Mouse (Mus musculus): ENCODE data around the gene Mybphl. TPM values are rescaled to one million over a fixed set of nuclear protein-coding genes. Genes with fewer than 3 reads are reported as not detected.

The Mybphl gene
- polyA plus RNA-seq, 1 experiment from 2014 or later = not detected

- H3K4me2 ChIP-seq (replicated peaks; ENCODE audit: low read depth, low read length) = peak within 1 kb of the TSS; percentile 96
- H3K4me1 ChIP-seq (ENCODE audit: insufficient read depth, low read length) = peaks cover 32% of the 10 kb centered on the region
- peaks cover 23% of the 10 kb centered on the region for H3K36me3 ChIP-seq (ENCODE audit: insufficient read depth, low read length)
- peaks cover 7% of the 10 kb centered on the region for H3K27me3 ChIP-seq (ENCODE audit: insufficient read depth, low read length)
- ATAC-seq (ENCODE audit: low FRiP score, low TSS enrichment) = no peak
- peak within 1 kb of the TSS; percentile 80 for H3K4me3 ChIP-seq (ENCODE audit: low read length)
- peaks cover 24% of the 10 kb centered on the region for H3K9me3 ChIP-seq (ENCODE audit: low read length)
- H3K27ac ChIP-seq (ENCODE audit: low read length) = peak within 1 kb of the TSS; percentile 63
- 7% methylated on average over 54 of the region's 67 CpGs for WGBS
- H3K9ac ChIP-seq (replicated peaks; ENCODE audit: low read length) = peak within 1 kb of the TSS; percentile 84
Observed at GRCm38 (mm10) chr3:108414857-108415830, 50.4 kb downstream of the Mybphl start, which contains the start of gene Celsr2. Gene Celsr2, minus strand, starts transcription at chr3:108415552.

GRCm38 (mm10) chr3:108415831-108416223, 51.1 kb downstream of the Mybphl start:
- peak; percentile 57 for ATAC-seq (ENCODE audit: low FRiP score, low TSS enrichment)
- under 1% methylated on average over 44 of the region's 48 CpGs for WGBS
- peaks cover 24% of the 10 kb centered on the region for H3K9me3 ChIP-seq (ENCODE audit: low read length)
- peaks cover 23% of the 10 kb centered on the region for H3K36me3 ChIP-seq (ENCODE audit: insufficient read depth, low read length)
- H3K4me1 ChIP-seq (ENCODE audit: insufficient read depth, low read length) = peaks cover 26% of the 10 kb centered on the region
- peak overlapping the region; percentile 80 for H3K4me3 ChIP-seq (ENCODE audit: low read length)
- H3K9ac ChIP-seq (replicated peaks; ENCODE audit: low read length) = peak overlapping the region; percentile 84
- peak overlapping the region; percentile 63 for H3K27ac ChIP-seq (ENCODE audit: low read length)
- H3K4me2 ChIP-seq (replicated peaks; ENCODE audit: low read depth, low read length) = peak overlapping the region; percentile 96
- H3K27me3 ChIP-seq (ENCODE audit: insufficient read depth, low read length) = peaks cover 7% of the 10 kb centered on the region

- 43% methylated on average over 6 of the region's 6 CpGs for WGBS
- ATAC-seq (ENCODE audit: low FRiP score, low TSS enrichment) = no peak
Observed at GRCm38 (mm10) chr3:108423006-108423405, 58.3 kb downstream of the Mybphl start.

GRCm38 (mm10) chr3:108423844-108424801, 59.4 kb downstream of the Mybphl start:
- H3K4me3 ChIP-seq (ENCODE audit: low read length) = 0 out of 2 replicates have a peak overlapping the region, but pooled peaks have one; percentile 12
- 18% methylated on average over 11 of the region's 11 CpGs for WGBS

More at GRCm38 (mm10) chr3:108423006-108423405, 58.3 kb downstream of the Mybphl start:
- Histone ChIP-seq H3K4me3 (ENCODE audit: low read length) (no peak overlapping the region), H3K36me3 (ENCODE audit: insufficient read depth, low read length) (peaks cover 23% of the 10 kb centered on the region), H3K4me2 (replicated peaks; ENCODE audit: low read depth, low read length) (no peak overlapping the region), H3K4me1 (ENCODE audit: insufficient read depth, low read length) (peaks cover 11% of the 10 kb centered on the region), H3K27ac (ENCODE audit: low read length) (no peak overlapping the region), H3K9me3 (ENCODE audit: low read length) (no peaks in the 10 kb centered on the region), H3K27me3 (ENCODE audit: insufficient read depth, low read length) (no peaks in the 10 kb centered on the region), H3K9ac (replicated peaks; ENCODE audit: low read length) (no peak overlapping the region)

GRCm38 (mm10) chr3:108424944-108425623, 60.4 kb downstream of the Mybphl start:
- ATAC-seq (ENCODE audit: low FRiP score, low TSS enrichment) = no peak
- Histone ChIP-seq H3K27ac (ENCODE audit: low read length) (no peak overlapping the region), H3K9me3 (ENCODE audit: low read length) (no peaks in the 10 kb centered on the region), H3K36me3 (ENCODE audit: insufficient read depth, low read length) (peaks cover 42% of the 10 kb centered on the region), H3K9ac (replicated peaks; ENCODE audit: low read length) (no peak overlapping the region), H3K4me3 (ENCODE audit: low read length) (no peak overlapping the region), H3K27me3 (ENCODE audit: insufficient read depth, low read length) (no peaks in the 10 kb centered on the region), H3K4me2 (replicated peaks; ENCODE audit: low read depth, low read length) (no peak overlapping the region), H3K4me1 (ENCODE audit: insufficient read depth, low read length) (peaks cover 11% of the 10 kb centered on the region)
- WGBS = 87% methylated on average over 7 of the region's 7 CpGs

More at GRCm38 (mm10) chr3:108423844-108424801, 59.4 kb downstream of the Mybphl start:
- peak overlapping the region; percentile 33; the same call in 1 of the 2 replicates for H3K4me2 ChIP-seq (replicated peaks; ENCODE audit: low read depth, low read length)
- H3K9me3 ChIP-seq (ENCODE audit: low read length) = no peaks in the 10 kb centered on the region
- no peaks in the 10 kb centered on the region for H3K27me3 ChIP-seq (ENCODE audit: insufficient read depth, low read length)
- peak; percentile 74 for ATAC-seq (ENCODE audit: low FRiP score, low TSS enrichment)
- peak overlapping the region; percentile 43; the same call in 1 of the 2 replicates for H3K9ac ChIP-seq (replicated peaks; ENCODE audit: low read length)
- peaks cover 34% of the 10 kb centered on the region for H3K36me3 ChIP-seq (ENCODE audit: insufficient read depth, low read length)
- H3K27ac ChIP-seq (ENCODE audit: low read length) = 0 out of 2 replicates have a peak overlapping the region, but pooled peaks have one; percentile 16
- peaks cover 11% of the 10 kb centered on the region for H3K4me1 ChIP-seq (ENCODE audit: insufficient read depth, low read length)

- H3K4me3 ChIP-seq (ENCODE audit: low read length) = no peak overlapping the region
- WGBS = 79% methylated on average over 6 of the region's 6 CpGs
- H3K4me2 ChIP-seq (replicated peaks; ENCODE audit: low read depth, low read length) = no peak overlapping the region
- no peaks in the 10 kb centered on the region for H3K27me3 ChIP-seq (ENCODE audit: insufficient read depth, low read length)
- H3K9ac ChIP-seq (replicated peaks; ENCODE audit: low read length) = no peak overlapping the region
- no peak for ATAC-seq (ENCODE audit: low FRiP score, low TSS enrichment)
- no peak overlapping the region for H3K27ac ChIP-seq (ENCODE audit: low read length)
- peaks cover 11% of the 10 kb centered on the region for H3K4me1 ChIP-seq (ENCODE audit: insufficient read depth, low read length)
- peaks cover 42% of the 10 kb centered on the region for H3K36me3 ChIP-seq (ENCODE audit: insufficient read depth, low read length)
- H3K9me3 ChIP-seq (ENCODE audit: low read length) = no peaks in the 10 kb centered on the region
Observed at GRCm38 (mm10) chr3:108425624-108426018, 60.9 kb downstream of the Mybphl start.

Other genes with a start within 250 kb of the Mybphl start
- gene Gnai3, start 218.8 kb upstream of the Mybphl start, polyA plus RNA-seq (2015; fragmentation: Nextera tagmentation; extraction: Ambion mirVana) = 188 and 196 TPM in 2 replicates
- 0.06 and 0.08 TPM in 2 replicates for gene Gpr61, start 210.0 kb upstream of the Mybphl start, polyA plus RNA-seq (2015; fragmentation: Nextera tagmentation; extraction: Ambion mirVana)
- gene Amigo1, start 178.6 kb upstream of the Mybphl start, polyA plus RNA-seq (2015; fragmentation: Nextera tagmentation; extraction: Ambion mirVana) = 5.4 and 5.8 TPM in 2 replicates
- 3.4 and 3.9 TPM in 2 replicates for gene Cyb561d1, start 163.7 kb upstream of the Mybphl start, polyA plus RNA-seq (2015; fragmentation: Nextera tagmentation; extraction: Ambion mirVana)
- 18.7 and 22.2 TPM in 2 replicates for gene Atxn7l2, start 154.0 kb upstream of the Mybphl start, polyA plus RNA-seq (2015; fragmentation: Nextera tagmentation; extraction: Ambion mirVana)
- 3.7 and 5.0 TPM in 2 replicates for gene Sypl2, start 138.3 kb upstream of the Mybphl start, polyA plus RNA-seq (2015; fragmentation: Nextera tagmentation; extraction: Ambion mirVana)
- gene Psma5, start 108.0 kb upstream of the Mybphl start, polyA plus RNA-seq (2015; fragmentation: Nextera tagmentation; extraction: Ambion mirVana) = 282 and 321 TPM in 2 replicates
- gene Sort1, start 80.8 kb upstream of the Mybphl start, polyA plus RNA-seq (2015; fragmentation: Nextera tagmentation; extraction: Ambion mirVana) = 7.6 and 8.5 TPM in 2 replicates
- 47.6 and 48.8 TPM in 2 replicates for gene Psrc1, start 18.9 kb downstream of the Mybphl start, polyA plus RNA-seq (2015; fragmentation: Nextera tagmentation; extraction: Ambion mirVana)
- 21.7 and 22.1 TPM in 2 replicates for gene Celsr2, start 50.6 kb downstream of the Mybphl start, polyA plus RNA-seq (2015; fragmentation: Nextera tagmentation; extraction: Ambion mirVana)
- gene Sars, start 80.3 kb downstream of the Mybphl start, polyA plus RNA-seq (2015; fragmentation: Nextera tagmentation; extraction: Ambion mirVana) = 134 and 142 TPM in 2 replicates
- gene 1700013F07Rik, start 169.2 kb downstream of the Mybphl start, polyA plus RNA-seq (2015; fragmentation: Nextera tagmentation; extraction: Ambion mirVana) = 0.37 and 0.41 TPM in 2 replicates
- 1.4 TPM in 2 replicates for gene 5330417C22Rik, start 171.6 kb downstream of the Mybphl start, polyA plus RNA-seq (2015; fragmentation: Nextera tagmentation; extraction: Ambion mirVana)
- gene Tmem167b, start 197.6 kb downstream of the Mybphl start, polyA plus RNA-seq (2015; fragmentation: Nextera tagmentation; extraction: Ambion mirVana) = 38.0 and 38.4 TPM in 2 replicates
- gene Taf13, start 206.8 kb downstream of the Mybphl start, polyA plus RNA-seq (2015; fragmentation: Nextera tagmentation; extraction: Ambion mirVana) = 34.0 and 35.6 TPM in 2 replicates
- gene Wdr47, start 226.4 kb downstream of the Mybphl start, polyA plus RNA-seq (2015; fragmentation: Nextera tagmentation; extraction: Ambion mirVana) = 8.9 and 10.6 TPM in 2 replicates

Measured in kidney, embryonic 16.5 days (tissue).